Mouse (Mus musculus): Measurements from ENCODE around the gene Lypla2. TPM values are rescaled to one million over a fixed set of nuclear protein-coding genes. Genes with fewer than 3 reads are reported as not detected.
"Not testable (repeated sequence)": the region's sequence is repeated elsewhere in the genome, so short reads cannot be mapped to it uniquely, and the experiment has no call there.

The Lypla2 gene
- total RNA-seq, 2 experiments from 2014 or later: 95.3 to 103 TPM

GRCm38 (mm10) chr4:135954241-135954640 lies 18.2 kb downstream of the Lypla2 start:
- DNase-seq (ENCODE audit: low spot score in 2 of 2): peak; percentile 63 to 81
- Histone ChIP-seq H3K27ac (no peak overlapping the region), H3K4me3 (no peak overlapping the region)
- TF ChIP-seq CTCF (conservative IDR thresholded peaks at IDR 0.05): peak; percentile 96

- no peak overlapping the region for H3K4me3 ChIP-seq
- DNase-seq (ENCODE audit: low spot score in 2 of 2): no peak
- no peak for TF ChIP-seq CTCF (conservative IDR thresholded peaks at IDR 0.05)
- no peak overlapping the region for H3K27ac ChIP-seq
Observed at GRCm38 (mm10) chr4:135953179-135953578, 19.2 kb downstream of the Lypla2 start.

- peak; percentile 61 for TF ChIP-seq CTCF (conservative IDR thresholded peaks at IDR 0.05)
- Histone ChIP-seq H3K27ac (no peak overlapping the region), H3K4me3 (no peak overlapping the region)
- no peak for DNase-seq (ENCODE audit: low spot score in 2 of 2)
Observed at GRCm38 (mm10) chr4:135951505-135951904, 20.9 kb downstream of the Lypla2 start.

GRCm38 (mm10) chr4:135950365-135950764 lies 22.1 kb downstream of the Lypla2 start:
- no peak for TF ChIP-seq CTCF (conservative IDR thresholded peaks at IDR 0.05)
- Histone ChIP-seq H3K27ac (peak overlapping the region; percentile 64), H3K4me3 (no peak overlapping the region)
- no peak for DNase-seq (ENCODE audit: low spot score in 2 of 2)

GRCm38 (mm10) chr4:135949911-135950310 lies 22.5 kb downstream of the Lypla2 start:
- no peak for DNase-seq (ENCODE audit: low spot score in 2 of 2)
- Histone ChIP-seq H3K4me3 (no peak overlapping the region), H3K27ac (peak overlapping the region; percentile 64)
- no peak for TF ChIP-seq CTCF (conservative IDR thresholded peaks at IDR 0.05)

- DNase-seq (ENCODE audit: low spot score in 2 of 2): no peak
- no peak for TF ChIP-seq CTCF (conservative IDR thresholded peaks at IDR 0.05)
- H3K27ac ChIP-seq: peak overlapping the region; percentile 64; the same call in 1 of the 2 replicates
- H3K4me3 ChIP-seq: no peak overlapping the region; the same call in 1 of the 2 replicates
Observed at GRCm38 (mm10) chr4:135949475-135949874, 23.0 kb downstream of the Lypla2 start.

GRCm38 (mm10) chr4:135948142-135948541 lies 24.3 kb downstream of the Lypla2 start:
- TF ChIP-seq CTCF (conservative IDR thresholded peaks at IDR 0.05): no peak
- H3K27ac ChIP-seq: no peak overlapping the region; the same call in 1 of the 2 replicates
- DNase-seq (ENCODE audit: low spot score in 2 of 2): no peak
- H3K4me3 ChIP-seq: no peak overlapping the region

GRCm38 (mm10) chr4:135946659-135947301 lies 25.6 kb downstream of the Lypla2 start:
- peak overlapping the region; percentile 89 for H3K27ac ChIP-seq
- DNase-seq (ENCODE audit: low spot score in 2 of 2): no peak
- no peak for TF ChIP-seq CTCF (conservative IDR thresholded peaks at IDR 0.05)
- peak overlapping the region; percentile 98 for H3K4me3 ChIP-seq

- Histone ChIP-seq H3K4me3 (peak within 1 kb of the TSS; percentile 98), H3K27ac (peak within 1 kb of the TSS; percentile 89)
- peak; percentile 95 for DNase-seq (ENCODE audit: low spot score in 2 of 2)
- no peak for TF ChIP-seq CTCF (conservative IDR thresholded peaks at IDR 0.05)
Observed at GRCm38 (mm10) chr4:135946278-135946658, 26.2 kb downstream of the Lypla2 start, which contains the start of gene Hmgcl. Hmgcl (plus strand) TSS chr4:135946448.

GRCm38 (mm10) chr4:135945706-135946105 lies 26.7 kb downstream of the Lypla2 start:
- no peak for TF ChIP-seq CTCF (conservative IDR thresholded peaks at IDR 0.05)
- H3K27ac ChIP-seq: peak overlapping the region; percentile 89
- peak overlapping the region; percentile 98; the same call in 1 of the 2 replicates for H3K4me3 ChIP-seq
- DNase-seq (ENCODE audit: low spot score in 2 of 2): no peak

- Histone ChIP-seq H3K27ac (no peak overlapping the region), H3K4me3 (no peak overlapping the region)
- TF ChIP-seq CTCF (conservative IDR thresholded peaks at IDR 0.05): no peak
- DNase-seq (ENCODE audit: low spot score in 2 of 2): no peak
Observed at GRCm38 (mm10) chr4:135943389-135943788, 29.0 kb downstream of the Lypla2 start.

- DNase-seq (ENCODE audit: low spot score in 2 of 2): no peak
- no peak overlapping the region for H3K27ac ChIP-seq
- H3K4me3 ChIP-seq: no peak overlapping the region
- TF ChIP-seq CTCF (conservative IDR thresholded peaks at IDR 0.05): no peak
Observed at GRCm38 (mm10) chr4:135942193-135942592, 30.2 kb downstream of the Lypla2 start.

GRCm38 (mm10) chr4:135941026-135941425 lies 31.4 kb downstream of the Lypla2 start:
- DNase-seq (ENCODE audit: low spot score in 2 of 2); H3K27ac ChIP-seq; H3K4me3 ChIP-seq: not testable (repeated sequence)
- TF ChIP-seq CTCF (conservative IDR thresholded peaks at IDR 0.05): peak; percentile 63

- no peak for TF ChIP-seq CTCF (conservative IDR thresholded peaks at IDR 0.05)
- H3K4me3 ChIP-seq: no peak overlapping the region
- no peak for DNase-seq (ENCODE audit: low spot score in 2 of 2)
- no peak overlapping the region for H3K27ac ChIP-seq
Observed at GRCm38 (mm10) chr4:135938858-135939257, 33.6 kb downstream of the Lypla2 start.

Measured in layer of hippocampus, adult 2 months (tissue).